Mouse (Mus musculus) central nervous system, embryonic 14 days (tissue): ENCODE results near the gene Sgip1. TPM values are rescaled to one million over a fixed set of nuclear protein-coding genes. Genes with fewer than 3 reads are reported as not detected.

Experiments
- polyA plus RNA-seq: library from polyadenylated mRNA; depleted of rRNA; stranded (reverse); fragments of >200 nt; gene quantifications from 2 replicates; pipeline ENCODE4 v1.2.3, GENCODE M21; 2012; rRNA removed

Gene Sgip1
- polyA plus RNA-seq, result 32.5 and 33.7 TPM in 2 replicates

DNA sequence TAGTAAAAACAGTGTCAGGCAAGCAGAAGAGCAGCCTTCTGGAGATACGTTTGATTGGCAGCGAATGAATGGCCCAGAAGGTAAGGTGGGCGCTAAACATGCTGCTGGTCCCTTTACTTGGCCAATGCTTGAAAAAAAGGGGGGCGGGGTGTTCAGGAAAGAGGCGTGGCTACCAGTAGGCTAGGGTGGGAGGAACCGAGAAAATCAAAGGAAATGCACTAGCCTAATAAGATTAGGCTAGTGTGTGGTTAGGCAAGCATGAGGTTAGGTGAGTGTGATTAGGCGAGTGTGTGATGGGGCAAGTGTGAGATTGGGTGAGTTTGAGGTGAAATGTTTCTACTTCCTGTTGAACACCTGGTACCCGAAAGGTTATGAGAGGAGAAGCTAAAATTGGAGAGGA, at the start of gene Sgip1:
TSS of gene Sgip1 (plus strand) at position 11 of the 400 bp plus-strand sequence.

DNA sequence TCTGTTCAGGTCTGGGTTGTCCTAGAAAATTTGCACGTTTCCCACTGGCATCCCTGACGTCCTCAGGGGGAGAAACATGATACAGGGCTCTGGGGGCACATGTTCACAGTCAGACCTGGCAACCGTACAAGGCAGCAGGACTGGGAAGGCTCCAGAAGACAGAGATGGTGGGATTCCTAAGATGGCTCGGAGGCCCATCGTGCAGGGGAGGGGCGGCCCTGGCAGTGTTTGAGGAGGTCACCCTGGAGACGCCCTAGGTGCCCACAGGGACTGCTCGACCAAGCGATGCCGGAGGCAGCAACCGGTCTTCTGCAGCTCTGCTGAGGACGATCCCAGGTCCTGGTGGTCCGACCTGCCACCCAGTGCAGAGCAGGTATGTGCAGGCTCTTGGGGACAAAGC, 237.3 kb downstream of the Sgip1 start, which contains the start of gene Tctex1d1:
TSS of gene Tctex1d1 (plus strand) at position 167 of the 400 bp plus-strand sequence.

Other genes with a start within 250 kb of the Sgip1 start
- 1.2 and 1.7 TPM in 2 replicates for gene Tctex1d1, start 237.3 kb downstream of the Sgip1 start, polyA plus RNA-seq